Mouse (Mus musculus) C2C12 (cell line): ENCODE measurements around the gene Prrx2. TPM values are rescaled to one million over a fixed set of nuclear protein-coding genes. Genes with fewer than 3 reads are reported as not detected.

ENCODE experiments used
- H3K27me3 ChIP-seq: one replicate; pipeline ENCODE4 v1.6.1; 2011; ENCODE audit not compliant: control insufficient read depth, insufficient read depth, insufficient read length
- H3K36me3 ChIP-seq: one replicate; pipeline ENCODE4 v1.6.1; 2011; ENCODE audit not compliant: control insufficient read depth, insufficient read depth
- H3K4me3 ChIP-seq: one replicate; pipeline ENCODE4 v1.5.1; 2011; ENCODE audit warnings: mild to moderate bottlenecking, control low read depth; ENCODE audit not compliant: poor library complexity, insufficient read depth, severe bottlenecking
- H3K79me2 ChIP-seq: one replicate; pipeline ENCODE4 v1.6.1; 2011; ENCODE audit not compliant: control insufficient read depth, insufficient read depth
- H3K79me3 ChIP-seq: one replicate; pipeline ENCODE4 v1.6.1; 2011; ENCODE audit warnings: low read depth, control low read depth
- H3ac ChIP-seq: one replicate; pipeline ENCODE3; 2011; ENCODE audit warnings: low read depth; ENCODE audit not compliant: control insufficient read depth, insufficient read length
- CEBPB ChIP-seq: IDR thresholded peaks from one replicate; pipeline ENCODE4 v1.6.1; 2011; ENCODE audit warnings: low read depth, mild to moderate bottlenecking, control low read depth, moderate library complexity
- CTCF ChIP-seq: IDR thresholded peaks from one replicate; pipeline ENCODE4 v1.5.1; 2011; ENCODE audit not compliant: control insufficient read depth, insufficient read depth, insufficient read length
- FOSL1 ChIP-seq: IDR thresholded peaks from one replicate; pipeline ENCODE4 v1.8.0; 2011; ENCODE audit warnings: mild to moderate bottlenecking, low read length; ENCODE audit not compliant: poor library complexity, insufficient read depth, severe bottlenecking
- MAX ChIP-seq: IDR thresholded peaks from one replicate; pipeline ENCODE4 v1.6.1; 2011; ENCODE audit warnings: mild to moderate bottlenecking, control low read depth
- MYOD1 ChIP-seq: IDR thresholded peaks from one replicate; pipeline ENCODE4 v1.6.1; 2011; ENCODE audit warnings: low read depth; ENCODE audit not compliant: control insufficient read depth, insufficient read length
- MYOG ChIP-seq: IDR thresholded peaks from one replicate; pipeline ENCODE4 v1.6.1; 2011; ENCODE audit not compliant: control insufficient read depth, insufficient read length; ENCODE audit errors: extremely low read depth
- USF1 ChIP-seq: IDR thresholded peaks from one replicate; pipeline ENCODE4 v1.6.1; 2011; ENCODE audit warnings: low read depth, mild to moderate bottlenecking, control low read depth, moderate library complexity
- polyA plus RNA-seq: library from polyadenylated mRNA; unstranded; fragments of >200 nt; fragmentation: generic; extraction: Trizol; gene quantifications from one replicate; pipeline ENCODE4 v1.2.1, GENCODE M21; 2012; ENCODE audit warnings: missing spikeins

Gene Prrx2
- polyA plus RNA-seq, 1 experiment = 191 TPM

GRCm38 (mm10) chr2:30865426-30865825, 30.7 kb downstream of the Prrx2 start:
- Histone ChIP-seq H3K79me3 (peaks cover 27% of the 10 kb centered on the region), H3K27me3 (no peaks in the 10 kb centered on the region), H3K36me3 (peaks cover 10% of the 10 kb centered on the region), H3K79me2 (peaks cover 89% of the 10 kb centered on the region), H3K4me3 (no peak overlapping the region), H3ac (no peak overlapping the region)
- no peak for TF ChIP-seq MAX
- no peak for TF ChIP-seq MYOG
- no peak for TF ChIP-seq MYOD1
- TF ChIP-seq FOSL1 = no peak
- TF ChIP-seq USF1 = no peak
- no peak for TF ChIP-seq CEBPB
- TF ChIP-seq CTCF = no peak

GRCm38 (mm10) chr2:30870863-30871262, 36.1 kb downstream of the Prrx2 start:
- TF ChIP-seq CEBPB = no peak
- no peak for TF ChIP-seq USF1
- no peak for TF ChIP-seq MAX
- no peak for TF ChIP-seq MYOD1
- no peak for TF ChIP-seq MYOG
- TF ChIP-seq CTCF = no peak
- TF ChIP-seq FOSL1 = no peak
- H3K79me2 ChIP-seq = peaks cover 81% of the 10 kb centered on the region
- H3K4me3 ChIP-seq = no peak overlapping the region
- peaks cover 21% of the 10 kb centered on the region for H3K79me3 ChIP-seq
- no peaks in the 10 kb centered on the region for H3K27me3 ChIP-seq
- peaks cover 10% of the 10 kb centered on the region for H3K36me3 ChIP-seq
- H3ac ChIP-seq = no peak overlapping the region

GRCm38 (mm10) chr2:30872669-30873068, 37.9 kb downstream of the Prrx2 start:
- Histone ChIP-seq H3ac (no peak overlapping the region), H3K27me3 (no peaks in the 10 kb centered on the region), H3K36me3 (peaks cover 14% of the 10 kb centered on the region), H3K79me2 (peaks cover 74% of the 10 kb centered on the region), H3K79me3 (peaks cover 13% of the 10 kb centered on the region), H3K4me3 (no peak overlapping the region)
- TF ChIP-seq CTCF (no peak), FOSL1 (no peak), MYOD1 (no peak), MYOG (no peak), CEBPB (no peak), MAX (no peak), USF1 (no peak)

- H3K27me3 ChIP-seq = no peaks in the 10 kb centered on the region
- no peak for TF ChIP-seq USF1
- no peak for TF ChIP-seq FOSL1
- no peak for TF ChIP-seq CEBPB
- no peak for TF ChIP-seq MAX
- TF ChIP-seq MYOD1 = no peak
- TF ChIP-seq CTCF = no peak
- TF ChIP-seq MYOG = no peak
- H3ac ChIP-seq = no peak overlapping the region
- H3K79me2 ChIP-seq = peaks cover 59% of the 10 kb centered on the region
- H3K36me3 ChIP-seq = peaks cover 12% of the 10 kb centered on the region
- H3K4me3 ChIP-seq = no peak overlapping the region
- H3K79me3 ChIP-seq = peaks cover 13% of the 10 kb centered on the region
Measured at GRCm38 (mm10) chr2:30874445-30874844, 39.7 kb downstream of the Prrx2 start.

GRCm38 (mm10) chr2:30875096-30875495, 40.3 kb downstream of the Prrx2 start:
- Histone ChIP-seq H3K4me3 (no peak overlapping the region), H3ac (no peak overlapping the region), H3K79me3 (peaks cover 11% of the 10 kb centered on the region), H3K27me3 (no peaks in the 10 kb centered on the region), H3K36me3 (peaks cover 14% of the 10 kb centered on the region), H3K79me2 (peaks cover 52% of the 10 kb centered on the region)
- TF ChIP-seq USF1 (no peak), FOSL1 (no peak), CTCF (no peak), MAX (no peak), MYOD1 (no peak), CEBPB (no peak), MYOG (no peak)

GRCm38 (mm10) chr2:30875621-30876432, 41.1 kb downstream of the Prrx2 start:
- Histone ChIP-seq H3K27me3 (no peaks in the 10 kb centered on the region), H3K4me3 (no peak overlapping the region), H3K79me2 (peaks cover 47% of the 10 kb centered on the region), H3K79me3 (peaks cover 11% of the 10 kb centered on the region), H3ac (no peak overlapping the region), H3K36me3 (peaks cover 21% of the 10 kb centered on the region)
- TF ChIP-seq MYOD1 (no peak), CEBPB (no peak), MAX (no peak), FOSL1 (no peak), MYOG (no peak), CTCF (no peak)
